23 mouse cellular contexts compared by ENCODE assay signal in the genomic region with DNA sequence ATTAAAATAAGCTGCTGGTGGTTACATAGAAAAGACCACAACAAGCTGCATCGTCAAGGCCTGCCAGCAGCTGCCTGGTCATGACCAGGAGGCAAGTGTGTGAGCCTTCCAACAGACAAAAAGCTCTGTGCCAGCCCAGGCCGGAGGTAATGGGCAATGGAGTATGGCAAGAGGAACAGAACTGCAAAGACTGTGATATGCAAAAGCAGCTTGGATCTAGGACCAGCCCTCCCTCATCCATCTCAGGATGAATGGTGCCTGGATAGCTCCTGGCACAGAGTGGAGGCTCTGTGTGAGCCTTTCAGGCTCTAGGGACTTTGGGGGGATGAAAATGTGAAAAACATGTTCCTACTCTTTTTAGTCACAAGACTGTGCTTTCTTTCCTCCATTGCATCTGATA.
DNase-seq lines count a peak whose midpoint lies in the region; ATAC-seq lines count a peak whose summit lies in the region.
"Had no signal": no experiment of that assay in that cellular context is flagged by ENCODE, and none has a peak within 500 bp of the region (broad histone marks: within the 10 kb centered on the region; RNA-seq: fewer than 3 reads in every experiment).

No protein-coding gene starts in this region.

- H3K36me3 ChIP-seq in neural tube, embryonic 15.5 days, result no peaks in the 10 kb centered on the region
- H3K36me3 ChIP-seq: G1E; heart, embryonic 10.5 days; hindbrain, embryonic 12.5 days; intestine, embryonic 15.5 days; limb, embryonic 13.5 days; liver, embryonic 13.5 days; stomach, embryonic 15.5 days had no signal

- ATAC-seq in neural tube, embryonic 15.5 days (ENCODE audit: low FRiP score), result peak; percentile 55; the same call in 1 of the 2 replicates
- ATAC-seq: intestine, embryonic 15.5 days had no signal

- H3K9me3 ChIP-seq in neural tube, embryonic 15.5 days (replicated peaks), result no peaks in the 10 kb centered on the region
- H3K9me3 ChIP-seq: G1E; heart, embryonic 10.5 days; hindbrain, embryonic 12.5 days; intestine, embryonic 15.5 days; limb, embryonic 13.5 days; liver, embryonic 13.5 days; stomach, embryonic 15.5 days had no signal

- no peak overlapping the region for H3K9ac ChIP-seq in neural tube, embryonic 15.5 days (replicated peaks)
- H3K9ac ChIP-seq: hindbrain, embryonic 12.5 days; intestine, embryonic 15.5 days; limb, embryonic 13.5 days; liver, embryonic 13.5 days; lung, embryonic 14.5 days; stomach, embryonic 15.5 days had no signal

- H3K27ac ChIP-seq in neural tube, embryonic 15.5 days (replicated peaks), result no peak overlapping the region
- H3K27ac ChIP-seq: heart, embryonic 10.5 days; hindbrain, embryonic 12.5 days; intestine, embryonic 15.5 days; limb, embryonic 13.5 days; liver, embryonic 13.5 days; stomach, embryonic 15.5 days had no signal

- no peaks in the 10 kb centered on the region for H3K27me3 ChIP-seq in neural tube, embryonic 15.5 days (replicated peaks)
- H3K27me3 ChIP-seq: hindbrain, embryonic 12.5 days; intestine, embryonic 15.5 days; limb, embryonic 13.5 days; liver, embryonic 13.5 days; stomach, embryonic 15.5 days had no signal

- DNase-seq in cerebellum, postnatal 10 days, result peak; percentile 63 to 77
- no peak for DNase-seq in cerebellum, postnatal 36 days
- DNase-seq in gastrocnemius, postnatal 25 days, result peak; percentile 7
- no peak for DNase-seq in gastrocnemius, postnatal 36 days
- DNase-seq in neural tube, embryonic 10.5 days (ENCODE audit: extremely low spot score, low spot score), result no peak
- DNase-seq in skeletal muscle tissue, adult 2 months (ENCODE audit: low read depth, low spot score), result peak; percentile 9
- DNase-seq in heart, adult 8-10 months (ENCODE audit: low spot score), result no peak
- DNase-seq: adrenal gland, postnatal 14 days; gastrocnemius, postnatal 14 days; heart, postnatal 10 days; kidney, adult 9 months; kidney, postnatal 25 days; liver, embryonic 13.5 days; lung, embryonic 14.5 days; lung, postnatal 36 days; right cerebral cortex, postnatal 14 days had no signal

- H3K4me3 ChIP-seq in neural tube, embryonic 15.5 days (replicated peaks), result no peak overlapping the region
- H3K4me3 ChIP-seq: heart, embryonic 10.5 days; hindbrain, embryonic 12.5 days; intestine, embryonic 15.5 days; limb, embryonic 13.5 days; liver, embryonic 13.5 days; stomach, embryonic 15.5 days had no signal

- no peak overlapping the region for H3K4me2 ChIP-seq in neural tube, embryonic 15.5 days
- H3K4me2 ChIP-seq: hindbrain, embryonic 12.5 days; intestine, embryonic 15.5 days; limb, embryonic 13.5 days; liver, embryonic 13.5 days; lung, embryonic 14.5 days; stomach, embryonic 15.5 days had no signal

- intact Hi-C loops in gastrocnemius, postnatal 36 days (cut with DNase I), result no loop called here

- 59% methylated on average over 2 of the region's 2 CpGs for WGBS in neural tube, embryonic 15.5 days

- H3K4me1 ChIP-seq in neural tube, embryonic 15.5 days, result no peaks in the 10 kb centered on the region
- H3K4me1 ChIP-seq: heart, embryonic 10.5 days; hindbrain, embryonic 12.5 days; intestine, embryonic 15.5 days; limb, embryonic 13.5 days; liver, embryonic 13.5 days; stomach, embryonic 15.5 days had no signal

Comparison
In these comparisons a context has a peak if more than half of its experiments do, and no peak if none do; other contexts are left out.
1. DNase-seq: peak in cerebellum, postnatal 10 days (2 of 2), gastrocnemius, postnatal 25 days (single experiment) and skeletal muscle tissue, adult 2 months (single experiment); none in cerebellum, postnatal 36 days (0 of 2), gastrocnemius, postnatal 36 days (0 of 2), neural tube, embryonic 10.5 days (single experiment) and heart, adult 8-10 months (single experiment).